Mouse (Mus musculus): ENCODE measurements around the gene Jdp2. TPM values are rescaled to one million over a fixed set of nuclear protein-coding genes. Genes with fewer than 3 reads are reported as not detected.
A peak's percentile ranks its signal among the peaks of the same experiment; 100 is the strongest.
"Not testable (repeated sequence)": the region's sequence is repeated elsewhere in the genome, so short reads cannot be mapped to it uniquely, and the experiment has no call there.

Jdp2 gene
- polyA plus RNA-seq, 1 experiment from 2014 or later = 0.24 TPM

DNA sequence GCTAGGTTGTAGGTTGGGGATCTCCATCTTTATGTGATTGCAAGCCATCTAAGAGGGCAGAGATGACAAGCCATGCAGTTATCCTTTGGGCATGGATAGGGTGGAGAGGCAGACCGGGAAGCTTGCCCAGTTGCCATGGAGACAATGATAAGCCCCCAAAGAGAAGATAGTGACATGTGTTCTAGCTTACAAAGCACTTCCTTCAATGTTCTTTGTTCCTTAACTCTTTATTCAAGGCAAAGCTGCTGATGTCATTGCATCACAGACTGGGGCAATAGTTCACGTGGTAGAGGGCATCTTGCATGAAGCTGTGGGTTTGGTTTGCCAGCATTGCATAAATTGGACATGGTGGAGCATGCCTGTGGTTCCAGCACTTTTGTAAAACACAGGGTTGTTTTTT is 60.5 kb downstream of the Jdp2 start:
- no peak overlapping the region for H3K4me3 ChIP-seq (ENCODE audit: low read depth, low read length)
- H3K27ac ChIP-seq (ENCODE audit: low read depth, low read length) = no peak overlapping the region
- ATAC-seq (no peak), DNase-seq (ENCODE audit: low spot score) (peak; percentile 56)
- H3K36me3 ChIP-seq (ENCODE audit: control insufficient read depth, insufficient read depth, low read length) = no peaks in the 10 kb centered on the region
- H3K4me1 ChIP-seq (ENCODE audit: control insufficient read depth, insufficient read depth, low read length) = no peaks in the 10 kb centered on the region
- no peaks in the 10 kb centered on the region for H3K9me3 ChIP-seq (replicated peaks; ENCODE audit: control insufficient read depth, low read length)
- no peak overlapping the region for H3K4me2 ChIP-seq (ENCODE audit: low read length)
- 27% methylated on average over 2 of the region's 2 CpGs for WGBS
- H3K9ac ChIP-seq (ENCODE audit: low read length) = no peak overlapping the region
- H3K27me3 ChIP-seq (replicated peaks; ENCODE audit: control insufficient read depth, insufficient read depth, low read length) = no peaks in the 10 kb centered on the region

DNA sequence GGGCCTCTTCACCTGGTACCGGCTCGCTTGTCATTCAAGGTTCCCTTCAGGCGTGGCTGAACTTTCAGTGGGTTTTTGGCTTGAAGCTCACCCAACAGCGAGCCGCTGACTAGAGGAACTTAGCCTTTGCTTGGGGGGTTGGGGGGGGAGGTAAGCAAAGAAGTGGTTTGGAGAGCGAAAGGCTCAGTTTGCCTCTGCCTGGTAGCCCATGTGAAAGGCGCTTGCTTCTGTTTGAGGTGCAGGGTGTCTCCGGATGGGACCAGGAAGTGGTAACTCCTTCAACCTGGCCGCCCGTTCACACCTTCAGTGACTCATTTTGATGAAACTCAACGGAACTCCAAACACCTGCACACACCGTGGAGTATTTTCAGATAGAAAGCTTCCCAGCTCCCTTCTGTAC is 62.0 kb downstream of the Jdp2 start:
- Histone ChIP-seq H3K9ac (ENCODE audit: low read length) (no peak overlapping the region), H3K4me2 (ENCODE audit: low read length) (no peak overlapping the region), H3K36me3 (ENCODE audit: control insufficient read depth, insufficient read depth, low read length) (no peaks in the 10 kb centered on the region), H3K9me3 (replicated peaks; ENCODE audit: control insufficient read depth, low read length) (no peaks in the 10 kb centered on the region), H3K27ac (ENCODE audit: low read depth, low read length) (no peak overlapping the region), H3K4me3 (ENCODE audit: low read depth, low read length) (no peak overlapping the region), H3K27me3 (replicated peaks; ENCODE audit: control insufficient read depth, insufficient read depth, low read length) (no peaks in the 10 kb centered on the region), H3K4me1 (ENCODE audit: control insufficient read depth, insufficient read depth, low read length) (no peaks in the 10 kb centered on the region)
- DNase-seq (ENCODE audit: low spot score) (no peak), ATAC-seq (no peak)
- 92% methylated on average over 12 of the region's 12 CpGs for WGBS

- ATAC-seq; H3K36me3 ChIP-seq (ENCODE audit: control insufficient read depth, insufficient read depth, low read length); H3K9ac ChIP-seq (ENCODE audit: low read length); H3K4me2 ChIP-seq (ENCODE audit: low read length); H3K4me3 ChIP-seq (ENCODE audit: low read depth, low read length); H3K9me3 ChIP-seq (replicated peaks; ENCODE audit: control insufficient read depth, low read length); H3K27me3 ChIP-seq (replicated peaks; ENCODE audit: control insufficient read depth, insufficient read depth, low read length); DNase-seq (ENCODE audit: low spot score); H3K4me1 ChIP-seq (ENCODE audit: control insufficient read depth, insufficient read depth, low read length); H3K27ac ChIP-seq (ENCODE audit: low read depth, low read length): not testable (repeated sequence)
- 88% methylated on average over 8 of the region's 8 CpGs for WGBS
Measured at GRCm38 (mm10) chr12:85662232-85662631, 63.4 kb downstream of the Jdp2 start.

GRCm38 (mm10) chr12:85662896-85663295 is 64.1 kb downstream of the Jdp2 start:
- no peak overlapping the region for H3K27ac ChIP-seq (ENCODE audit: low read depth, low read length)
- H3K4me1 ChIP-seq (ENCODE audit: control insufficient read depth, insufficient read depth, low read length) = no peaks in the 10 kb centered on the region
- no peaks in the 10 kb centered on the region for H3K9me3 ChIP-seq (replicated peaks; ENCODE audit: control insufficient read depth, low read length)
- no peak overlapping the region for H3K9ac ChIP-seq (ENCODE audit: low read length)
- H3K36me3 ChIP-seq (ENCODE audit: control insufficient read depth, insufficient read depth, low read length) = no peaks in the 10 kb centered on the region
- 10% methylated on average over 9 of the region's 9 CpGs for WGBS
- peak; percentile 91 for DNase-seq (ENCODE audit: low spot score)
- peak; percentile 70; the same call in 1 of the 2 replicates for ATAC-seq
- no peak overlapping the region for H3K4me3 ChIP-seq (ENCODE audit: low read depth, low read length)
- no peaks in the 10 kb centered on the region for H3K27me3 ChIP-seq (replicated peaks; ENCODE audit: control insufficient read depth, insufficient read depth, low read length)
- H3K4me2 ChIP-seq (ENCODE audit: low read length) = peak overlapping the region; percentile 24; the same call in 1 of the 2 replicates

DNA sequence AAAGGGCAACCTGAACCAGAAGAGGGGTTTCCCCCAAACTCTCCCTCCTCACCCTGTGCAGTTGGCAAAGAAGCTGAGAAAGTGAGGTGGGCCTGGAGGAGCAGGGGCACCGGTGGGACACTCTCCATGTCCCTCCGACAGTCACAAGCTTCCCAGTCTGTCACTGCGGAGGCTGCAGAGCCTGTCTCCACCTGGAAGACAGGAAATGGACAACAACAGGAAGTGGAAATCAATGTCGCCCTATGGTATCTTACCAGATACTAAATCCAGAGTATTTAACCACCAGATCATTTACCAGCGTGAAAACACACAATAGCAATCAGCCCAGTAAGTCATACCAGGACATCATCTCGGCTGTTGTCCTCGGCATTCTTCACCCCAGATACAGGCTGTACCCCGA is 67.3 kb downstream of the Jdp2 start:
- WGBS = 88% methylated on average over 8 of the region's 8 CpGs
- no peak overlapping the region for H3K9ac ChIP-seq (ENCODE audit: low read length)

DNA sequence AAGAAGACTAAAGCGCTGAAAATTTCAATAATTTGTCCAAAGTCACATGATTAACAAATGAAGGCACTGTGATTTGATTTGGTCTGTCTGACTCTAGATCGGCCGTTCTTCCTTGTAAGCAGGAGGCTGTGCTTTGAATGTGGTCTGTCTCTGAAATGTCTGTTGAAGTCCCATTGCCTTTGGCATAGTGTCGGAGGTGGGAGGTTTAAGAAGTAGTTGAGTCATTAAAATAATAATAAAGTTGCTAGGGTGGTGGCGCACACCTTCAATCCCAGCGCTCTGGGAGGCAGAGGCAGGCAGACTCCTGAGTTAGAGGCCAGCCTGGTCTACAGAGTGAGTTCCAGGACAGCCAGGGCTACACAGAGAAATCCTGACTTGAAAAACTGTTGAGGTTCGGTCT is 68.2 kb downstream of the Jdp2 start:
- Histone ChIP-seq H3K4me2 (ENCODE audit: low read length) (no peak overlapping the region), H3K9ac (ENCODE audit: low read length) (no peak overlapping the region), H3K27me3 (replicated peaks; ENCODE audit: control insufficient read depth, insufficient read depth, low read length) (no peaks in the 10 kb centered on the region), H3K4me3 (ENCODE audit: low read depth, low read length) (no peak overlapping the region), H3K9me3 (replicated peaks; ENCODE audit: control insufficient read depth, low read length) (no peaks in the 10 kb centered on the region), H3K4me1 (ENCODE audit: control insufficient read depth, insufficient read depth, low read length) (0 out of 2 replicates have a peak, but pooled peaks cover 5% of the 10 kb centered on the region), H3K27ac (ENCODE audit: low read depth, low read length) (no peak overlapping the region), H3K36me3 (ENCODE audit: control insufficient read depth, insufficient read depth, low read length) (no peaks in the 10 kb centered on the region)
- WGBS = 92% methylated on average over 7 of the region's 7 CpGs
- ATAC-seq (no peak), DNase-seq (ENCODE audit: low spot score) (no peak)

More for the DNA sequence above, 67.3 kb downstream of the Jdp2 start:
- Histone ChIP-seq H3K9me3 (replicated peaks; ENCODE audit: control insufficient read depth, low read length) (no peaks in the 10 kb centered on the region), H3K27me3 (replicated peaks; ENCODE audit: control insufficient read depth, insufficient read depth, low read length) (no peaks in the 10 kb centered on the region), H3K4me2 (ENCODE audit: low read length) (no peak overlapping the region), H3K27ac (ENCODE audit: low read depth, low read length) (no peak overlapping the region), H3K36me3 (ENCODE audit: control insufficient read depth, insufficient read depth, low read length) (no peaks in the 10 kb centered on the region), H3K4me3 (ENCODE audit: low read depth, low read length) (no peak overlapping the region), H3K4me1 (ENCODE audit: control insufficient read depth, insufficient read depth, low read length) (0 out of 2 replicates have a peak, but pooled peaks cover 5% of the 10 kb centered on the region)
- DNase-seq (ENCODE audit: low spot score) = no peak
- ATAC-seq = no peak

- 20% methylated on average over 3 of the region's 3 CpGs for WGBS
- no peak overlapping the region for H3K9ac ChIP-seq (ENCODE audit: low read length)
- no peak for ATAC-seq
- H3K36me3 ChIP-seq (ENCODE audit: control insufficient read depth, insufficient read depth, low read length) = no peaks in the 10 kb centered on the region
- peak; percentile 42 for DNase-seq (ENCODE audit: low spot score)
- H3K4me1 ChIP-seq (ENCODE audit: control insufficient read depth, insufficient read depth, low read length) = 0 out of 2 replicates have a peak, but pooled peaks cover 5% of the 10 kb centered on the region
- H3K27me3 ChIP-seq (replicated peaks; ENCODE audit: control insufficient read depth, insufficient read depth, low read length) = no peaks in the 10 kb centered on the region
- H3K27ac ChIP-seq (ENCODE audit: low read depth, low read length) = no peak overlapping the region
- no peak overlapping the region for H3K4me3 ChIP-seq (ENCODE audit: low read depth, low read length)
- H3K4me2 ChIP-seq (ENCODE audit: low read length) = no peak overlapping the region
- H3K9me3 ChIP-seq (replicated peaks; ENCODE audit: control insufficient read depth, low read length) = no peaks in the 10 kb centered on the region
Measured at GRCm38 (mm10) chr12:85668696-85669095, 69.9 kb downstream of the Jdp2 start.

- no peak overlapping the region for H3K9ac ChIP-seq (ENCODE audit: low read length)
- no peaks in the 10 kb centered on the region for H3K36me3 ChIP-seq (ENCODE audit: control insufficient read depth, insufficient read depth, low read length)
- 0 out of 2 replicates have a peak, but pooled peaks cover 5% of the 10 kb centered on the region for H3K4me1 ChIP-seq (ENCODE audit: control insufficient read depth, insufficient read depth, low read length)
- DNase-seq (ENCODE audit: low spot score) (no peak), ATAC-seq (no peak)
- H3K9me3 ChIP-seq (replicated peaks; ENCODE audit: control insufficient read depth, low read length) = no peaks in the 10 kb centered on the region
- H3K27me3 ChIP-seq (replicated peaks; ENCODE audit: control insufficient read depth, insufficient read depth, low read length) = no peaks in the 10 kb centered on the region
- no peak overlapping the region for H3K27ac ChIP-seq (ENCODE audit: low read depth, low read length)
- no peak overlapping the region for H3K4me3 ChIP-seq (ENCODE audit: low read depth, low read length)
- WGBS = 80% methylated on average over 3 of the region's 3 CpGs
- H3K4me2 ChIP-seq (ENCODE audit: low read length) = no peak overlapping the region
Measured at GRCm38 (mm10) chr12:85670080-85670479, 71.3 kb downstream of the Jdp2 start.

- WGBS = 93% methylated on average over 8 of the region's 8 CpGs
- ATAC-seq = no peak
- H3K4me3 ChIP-seq (ENCODE audit: low read depth, low read length) = no peak overlapping the region
Measured at GRCm38 (mm10) chr12:85673914-85674313, 75.1 kb downstream of the Jdp2 start.

More at GRCm38 (mm10) chr12:85673914-85674313, 75.1 kb downstream of the Jdp2 start:
- H3K4me2 ChIP-seq (ENCODE audit: low read length) = no peak overlapping the region
- H3K9ac ChIP-seq (ENCODE audit: low read length) = no peak overlapping the region
- H3K9me3 ChIP-seq (replicated peaks; ENCODE audit: control insufficient read depth, low read length) = no peaks in the 10 kb centered on the region
- no peaks in the 10 kb centered on the region for H3K36me3 ChIP-seq (ENCODE audit: control insufficient read depth, insufficient read depth, low read length)
- H3K27me3 ChIP-seq (replicated peaks; ENCODE audit: control insufficient read depth, insufficient read depth, low read length) = no peaks in the 10 kb centered on the region
- no peak for DNase-seq (ENCODE audit: low spot score)
- H3K27ac ChIP-seq (ENCODE audit: low read depth, low read length) = no peak overlapping the region
- 0 out of 2 replicates have a peak, but pooled peaks cover under 1% of the 10 kb centered on the region for H3K4me1 ChIP-seq (ENCODE audit: control insufficient read depth, insufficient read depth, low read length)
